Mouse (Mus musculus) CH12.LX (cell line): ENCODE results near the gene Stk35. TPM values are rescaled to one million over a fixed set of nuclear protein-coding genes. Genes with fewer than 3 reads are reported as not detected.

ENCODE experiments used
- DNase-seq: peaks from one replicate; pipeline ENCODE4 v3.0.0-alpha.2; 2013; ENCODE audit errors: extremely low read depth
- H3K27ac ChIP-seq: 2 replicates; pipeline ENCODE4 v1.5.1; 2012; ENCODE audit warnings: low read depth, mild to moderate bottlenecking, control low read depth, moderate library complexity; ENCODE audit not compliant: insufficient read depth
- H3K27me3 ChIP-seq: replicated peaks from 2 replicates; pipeline ENCODE3; 2012; ENCODE audit warnings: inconsistent platforms
- H3K36me3 ChIP-seq, 2 experiments: replicated peaks in 1 of 2; 2 replicates each; pipeline versions ENCODE3 to v1.6.1; 2012; ENCODE audit warnings: inconsistent platforms in 1 of 2, low read length in 1 of 2, mild to moderate bottlenecking in 1 of 2, mixed read lengths in 1 of 2, moderate library complexity in 1 of 2; ENCODE audit not compliant: control insufficient read depth in 1 of 2, insufficient read depth in 1 of 2
- H3K4me1 ChIP-seq, 2 experiments: 2 replicates each; pipeline ENCODE4 v1.6.1; 2012; ENCODE audit warnings: inconsistent platforms in 1 of 2, moderate library complexity in 1 of 2; ENCODE audit not compliant: insufficient read depth in 2 of 2, control insufficient read depth in 1 of 2
- H3K4me2 ChIP-seq: 2 replicates; pipeline ENCODE4 v1.6.1; 2012; ENCODE audit warnings: low read depth, mild to moderate bottlenecking, control low read depth; ENCODE audit not compliant: poor library complexity, insufficient read depth, severe bottlenecking
- H3K4me3 ChIP-seq, 3 experiments: fragments of 150-350 bp in 1 of 3; sonication (generic) in 1 of 3; replicated peaks in 1 of 3; 2 replicates each; pipeline versions ENCODE3 to v1.5.1; 2011 to 2012; ENCODE audit warnings: low read depth in 2 of 3, low read length in 2 of 3, mild to moderate bottlenecking in 2 of 3, moderate library complexity in 2 of 3, control low read depth in 1 of 3, improper control_type of control experiment in 1 of 3, inconsistent platforms in 1 of 3, mixed read lengths in 1 of 3; ENCODE audit not compliant: poor library complexity in 1 of 3
- H3K79me2 ChIP-seq: replicated peaks from 2 replicates; pipeline ENCODE4 v1.6.1; 2012; ENCODE audit warnings: mild to moderate bottlenecking, moderate library complexity; ENCODE audit not compliant: control insufficient read depth, poor library complexity, insufficient read depth, severe bottlenecking; ENCODE audit errors: extremely low read depth
- H3K9ac ChIP-seq: 2 replicates; pipeline ENCODE4 v1.6.1; 2012; ENCODE audit warnings: low read depth, mild to moderate bottlenecking, control low read depth, moderate library complexity; ENCODE audit not compliant: insufficient read depth
- H3K9me3 ChIP-seq: replicated peaks from 2 replicates; pipeline ENCODE3; 2012; ENCODE audit warnings: low read length, inconsistent platforms, mixed read lengths
- BHLHE40 ChIP-seq: IDR thresholded peaks from 2 replicates; pipeline ENCODE4 v1.6.1; 2011; ENCODE audit warnings: mild to moderate bottlenecking, low read depth, low read length, improper control_type of control experiment
- CHD1 ChIP-seq: IDR thresholded peaks from 2 replicates; pipeline ENCODE4 v1.6.1; 2012; ENCODE audit warnings: low read depth, low read length, improper control_type of control experiment, inconsistent platforms
- CHD2 ChIP-seq: IDR thresholded peaks from 2 replicates; pipeline ENCODE4 v1.6.1; 2011; ENCODE audit warnings: low read length, improper control_type of control experiment
- CTCF ChIP-seq, 2 experiments: IDR thresholded peaks in 1 of 2; conservative IDR thresholded peaks in 1 of 2; 2 replicates each; pipeline ENCODE4 v1.5.1; 2011 to 2012; ENCODE audit warnings: low read depth in 2 of 2, low read length in 2 of 2, improper control_type of control experiment in 1 of 2, inconsistent platforms in 1 of 2, mild to moderate bottlenecking in 1 of 2, moderate library complexity in 1 of 2
- E2F4 ChIP-seq: IDR thresholded peaks from 2 replicates; pipeline ENCODE4 v1.6.1; 2011; ENCODE audit warnings: low read depth, low read length, improper control_type of control experiment; ENCODE audit not compliant: insufficient replicate concordance
- ELF1 ChIP-seq: IDR thresholded peaks from 2 replicates; pipeline ENCODE4 v1.6.1; 2014; ENCODE audit warnings: low read depth, mild to moderate bottlenecking, inconsistent platforms, low read length, improper control_type of control experiment
- EP300 ChIP-seq: IDR thresholded peaks from 2 replicates; pipeline ENCODE4 v1.6.1; 2011; ENCODE audit warnings: low read length, improper control_type of control experiment
- ETS1 ChIP-seq: conservative IDR thresholded peaks from 2 replicates; pipeline ENCODE4 v1.6.1; 2012; ENCODE audit warnings: low read depth, mild to moderate bottlenecking, inconsistent platforms, low read length, improper control_type of control experiment, moderate library complexity
- GABPA ChIP-seq: IDR thresholded peaks from 2 replicates; pipeline ENCODE4 v1.6.1; 2012; ENCODE audit warnings: low read depth, low read length, improper control_type of control experiment, inconsistent platforms; ENCODE audit not compliant: insufficient replicate concordance
- IRF4 ChIP-seq: IDR thresholded peaks from 2 replicates; pipeline ENCODE4 v1.6.1; 2014; ENCODE audit warnings: low read depth, mild to moderate bottlenecking, inconsistent platforms, low read length, improper control_type of control experiment
- JUN ChIP-seq: IDR thresholded peaks from 2 replicates; pipeline ENCODE4 v1.6.1; 2011; ENCODE audit warnings: low read depth, mild to moderate bottlenecking, low read length, improper control_type of control experiment, moderate library complexity; ENCODE audit not compliant: insufficient read depth
- JUND ChIP-seq: conservative IDR thresholded peaks from 2 replicates; pipeline ENCODE4 v1.6.1; 2011; ENCODE audit warnings: low read depth, low read length, improper control_type of control experiment
- KAT2A ChIP-seq: IDR thresholded peaks from 2 replicates; pipeline ENCODE4 v1.6.1; 2012; ENCODE audit warnings: low read length, improper control_type of control experiment, inconsistent platforms; ENCODE audit not compliant: insufficient replicate concordance
- MAZ ChIP-seq: IDR thresholded peaks from 2 replicates; pipeline ENCODE4 v1.6.1; 2012; ENCODE audit warnings: low read depth, mild to moderate bottlenecking, inconsistent platforms, low read length, improper control_type of control experiment, moderate library complexity
- MXI1 ChIP-seq: IDR thresholded peaks from 2 replicates; pipeline ENCODE4 v1.6.1; 2011; ENCODE audit warnings: mild to moderate bottlenecking, low read depth, low read length, improper control_type of control experiment
- MYC ChIP-seq: IDR thresholded peaks from 2 replicates; pipeline ENCODE4 v1.6.1; 2011; ENCODE audit warnings: low read depth, mild to moderate bottlenecking, improper control_type of control experiment, low read length
- NRF1 ChIP-seq: IDR thresholded peaks from 2 replicates; pipeline ENCODE4 v1.6.1; 2014; ENCODE audit warnings: low read depth, mild to moderate bottlenecking, inconsistent platforms, low read length, improper control_type of control experiment, moderate library complexity
- PAX5 ChIP-seq: IDR thresholded peaks from 2 replicates; pipeline ENCODE4 v1.6.1; 2012; ENCODE audit warnings: low read length, inconsistent platforms, mixed read lengths
- POLR2A ChIP-seq: IDR thresholded peaks from 2 replicates; pipeline ENCODE4 v1.6.1; 2011; ENCODE audit warnings: low read depth, mild to moderate bottlenecking, improper control_type of control experiment, low read length
- POLR2AphosphoS2 ChIP-seq: IDR thresholded peaks from 2 replicates; pipeline ENCODE4 v1.6.1; 2011; ENCODE audit warnings: low read depth, low read length, improper control_type of control experiment
- RCOR1 ChIP-seq: conservative IDR thresholded peaks from 2 replicates; pipeline ENCODE4 v1.6.1; 2012; ENCODE audit warnings: low read depth, mild to moderate bottlenecking, inconsistent platforms, low read length, improper control_type of control experiment
- SMC3 ChIP-seq: IDR thresholded peaks from 2 replicates; pipeline ENCODE4 v1.6.1; 2011; ENCODE audit warnings: low read depth, low read length, improper control_type of control experiment
- USF2 ChIP-seq: conservative IDR thresholded peaks from 2 replicates; pipeline ENCODE4 v1.6.1; 2011; ENCODE audit warnings: low read depth, low read length, improper control_type of control experiment
- ZC3H11A ChIP-seq: IDR thresholded peaks from 2 replicates; pipeline ENCODE4 v1.6.1; 2012; ENCODE audit warnings: low read depth, mild to moderate bottlenecking, inconsistent platforms, low read length, improper control_type of control experiment
- ZMIZ1 ChIP-seq: IDR thresholded peaks from 2 replicates; pipeline ENCODE4 v1.6.1; 2012; ENCODE audit warnings: low read depth, mild to moderate bottlenecking, inconsistent platforms, low read length, improper control_type of control experiment
- dilution Hi-C: fragments of 300-500 bp; cut with MboI; formaldehyde crosslinking; loops from 2 replicates; pipeline ENCODE4 v1.14.3; 2020; ENCODE audit warnings: low sequenced_read_pairs; ENCODE audit not compliant: extremely low pct_unique_long_range_greater_than_20kb, extremely low pct_ligation_motif_present
- in situ Hi-C: fragments of 300-500 bp; cut with MboI; formaldehyde crosslinking; loops from 3 replicates; pipeline ENCODE4 v1.14.3; 2019; ENCODE audit warnings: low sequenced_read_pairs, low pct_ligation_motif_present, low pct_unique_long_range_greater_than_20kb, mixed read lengths
- polyA plus RNA-seq: library from polyadenylated mRNA; unstranded; fragments of >175 nt; gene quantifications from 2 replicates; pipeline ENCODE4 v1.2.1, GENCODE M21; 2012; ENCODE audit warnings: low read depth; ENCODE audit not compliant: insufficient read length
- total RNA-seq, 2 experiments: library from RNA; depleted of rRNA; stranded (reverse); fragments of 300-350 nt in 1 of 2; fragments of >200 nt in 1 of 2; gene quantifications; 2 replicates each; pipeline ENCODE4 v1.2.3; 2012 to 2014

Gene Stk35
- total and polyA plus RNA-seq, 3 experiments = 4.5 to 22.7 (median 7.3) TPM

GRCm38 (mm10) chr2:129864958-129865357, 64.6 kb downstream of the Stk35 start:
- no peaks in the 10 kb centered on the region for H3K36me3 ChIP-seq
- no peaks in the 10 kb centered on the region for H3K4me1 ChIP-seq
- no peak for TF ChIP-seq ELF1
- TF ChIP-seq PAX5 = no peak
- TF ChIP-seq MXI1 = no peak
- no peak for TF ChIP-seq E2F4
- no peak for TF ChIP-seq CTCF (conservative IDR thresholded peaks at IDR 0.05 in 1 of 2, IDR thresholded peaks at IDR 0.05 in 1 of 2; ENCODE audit: low read depth in 2 of 2, low read length in 2 of 2)
- no peak for TF ChIP-seq EP300
- no peak for TF ChIP-seq JUND
- no peak for TF ChIP-seq ZMIZ1
- no peak for TF ChIP-seq KAT2A
- no peak for TF ChIP-seq SMC3
- no peak for TF ChIP-seq GABPA
- TF ChIP-seq USF2 = no peak
- no peak for TF ChIP-seq BHLHE40
- no peak for TF ChIP-seq CHD1
- TF ChIP-seq POLR2AphosphoS2 = no peak
- no peak for TF ChIP-seq POLR2A
- TF ChIP-seq CHD2 = no peak
- no peak for TF ChIP-seq MAZ
- TF ChIP-seq, all 38 proteins: peak for 0
- no peak overlapping the region for H3K4me3 ChIP-seq
- peaks cover 10% of the 10 kb centered on the region for H3K9me3 ChIP-seq
- no peak overlapping the region for H3K4me2 ChIP-seq
- no peak overlapping the region for H3K9ac ChIP-seq
- H3K79me2 ChIP-seq = no peaks in the 10 kb centered on the region
- H3K27ac ChIP-seq = no peak overlapping the region
- no peak for DNase-seq
- peaks cover 17% of the 10 kb centered on the region for H3K27me3 ChIP-seq
- dilution Hi-C loops (no loop called here), in situ Hi-C loops (no loop called here)

GRCm38 (mm10) chr2:129869151-129869550, 68.8 kb downstream of the Stk35 start:
- no peaks in the 10 kb centered on the region for H3K79me2 ChIP-seq
- H3K4me3 ChIP-seq = no peak overlapping the region
- no peaks in the 10 kb centered on the region for H3K36me3 ChIP-seq
- peaks cover 5% of the 10 kb centered on the region for H3K9me3 ChIP-seq
- H3K4me2 ChIP-seq = no peak overlapping the region
- H3K27ac ChIP-seq = no peak overlapping the region
- dilution Hi-C loops (no loop called here), in situ Hi-C loops (no loop called here)
- TF ChIP-seq ETS1 = no peak
- no peak for TF ChIP-seq ZC3H11A
- TF ChIP-seq NRF1 = no peak
- TF ChIP-seq JUN = no peak
- no peak for TF ChIP-seq MXI1
- no peak for TF ChIP-seq IRF4
- no peak for TF ChIP-seq RCOR1
- no peak for TF ChIP-seq MYC
- no peaks in the 10 kb centered on the region for H3K4me1 ChIP-seq
- H3K27me3 ChIP-seq = peaks cover 14% of the 10 kb centered on the region
- no peak overlapping the region for H3K9ac ChIP-seq
- no peak for DNase-seq
